Mouse (Mus musculus): ENCODE measurements around the gene Zfp597.
A peak's percentile ranks its signal among the peaks of the same experiment; 100 is the strongest.
"Not testable (repeated sequence)": the region's sequence is repeated elsewhere in the genome, so short reads cannot be mapped to it uniquely, and the experiment has no call there.

Gene Zfp597

GRCm38 (mm10) chr16:3859254-3859653, 25.1 kb downstream of the Zfp597 start:
- no peak for DNase-seq (ENCODE audit: low read depth, low spot score)

- DNase-seq (ENCODE audit: low read depth, low spot score): no peak
These were observed 28.6 kb downstream of the Zfp597 start for GRCm38 (mm10) chr16:3855776-3856175.

GRCm38 (mm10) chr16:3854437-3855182, 29.8 kb downstream of the Zfp597 start:
- DNase-seq (ENCODE audit: low read depth, low spot score): no peak

- DNase-seq (ENCODE audit: low read depth, low spot score): no peak
These were observed 31.8 kb downstream of the Zfp597 start for GRCm38 (mm10) chr16:3852586-3852985.

GRCm38 (mm10) chr16:3851301-3851700, 33.1 kb downstream of the Zfp597 start:
- not testable (repeated sequence) for DNase-seq (ENCODE audit: low read depth, low spot score)

GRCm38 (mm10) chr16:3848416-3848815, 35.9 kb downstream of the Zfp597 start:
- no peak for DNase-seq (ENCODE audit: low read depth, low spot score)

GRCm38 (mm10) chr16:3847871-3848270, 36.5 kb downstream of the Zfp597 start:
- DNase-seq (ENCODE audit: low read depth, low spot score): no peak

- peak; percentile 92 for DNase-seq (ENCODE audit: low read depth, low spot score)
These were observed 37.4 kb downstream of the Zfp597 start, which contains the start of gene Zfp174 for GRCm38 (mm10) chr16:3846711-3847518. Zfp174 (plus strand) TSS chr16:3847268.

GRCm38 (mm10) chr16:3843796-3844195, 40.6 kb downstream of the Zfp597 start:
- no peak for DNase-seq (ENCODE audit: low read depth, low spot score)

GRCm38 (mm10) chr16:3842989-3843388, 41.4 kb downstream of the Zfp597 start:
- no peak for DNase-seq (ENCODE audit: low read depth, low spot score)

GRCm38 (mm10) chr16:3839157-3839885, 45.0 kb downstream of the Zfp597 start:
- DNase-seq (ENCODE audit: low read depth, low spot score): no peak

GRCm38 (mm10) chr16:3835461-3835860, 48.9 kb downstream of the Zfp597 start:
- no peak for DNase-seq (ENCODE audit: low read depth, low spot score)

- DNase-seq (ENCODE audit: low read depth, low spot score): no peak
These were observed 53.7 kb downstream of the Zfp597 start, which contains the start of gene Olfr15 for GRCm38 (mm10) chr16:3830588-3831109. Olfr15 (plus strand) TSS chr16:3830878.

- DNase-seq (ENCODE audit: low read depth, low spot score): no peak
These were observed 54.6 kb downstream of the Zfp597 start for GRCm38 (mm10) chr16:3829727-3830126.

- DNase-seq (ENCODE audit: low read depth, low spot score): no peak
These were observed 56.3 kb downstream of the Zfp597 start for GRCm38 (mm10) chr16:3828021-3828420.

- DNase-seq (ENCODE audit: low read depth, low spot score): no peak
These were observed 64.2 kb downstream of the Zfp597 start for GRCm38 (mm10) chr16:3820202-3820601.

GRCm38 (mm10) chr16:3814667-3815066, 69.7 kb downstream of the Zfp597 start:
- DNase-seq (ENCODE audit: low read depth, low spot score): not testable (repeated sequence)

Data from brain, embryonic 18.5 days (tissue).